Mouse (Mus musculus) liver, adult 2 months (tissue): ENCODE data around the gene Map4k1. TPM values are rescaled to one million over a fixed set of nuclear protein-coding genes. Genes with fewer than 3 reads are reported as not detected.
A peak's percentile ranks its signal among the peaks of the same experiment; 100 is the strongest.

Experiments
- DNase-seq: peaks from one replicate; pipeline ENCODE4 v3.0.0-alpha.2; 2011; ENCODE audit warnings: low read depth, low spot score; ENCODE audit errors: extremely low read depth
- H3K27ac ChIP-seq: fragments of 200-500 bp; replicated peaks from 2 replicates; pipeline ENCODE4 v1.5.1; 2012; ENCODE audit warnings: low read depth, mild to moderate bottlenecking, control low read depth, inconsistent platforms, low read length; ENCODE audit not compliant: insufficient read depth
- H3K27me3 ChIP-seq: fragments of 200-500 bp; 2 replicates; pipeline ENCODE4 v1.6.1; 2012; ENCODE audit warnings: mild to moderate bottlenecking, moderate library complexity, low read length, inconsistent platforms; ENCODE audit not compliant: control insufficient read depth, insufficient read depth
- H3K36me3 ChIP-seq: fragments of 200-500 bp; 2 replicates; pipeline ENCODE4 v1.6.1; 2012; ENCODE audit warnings: low read length, inconsistent platforms; ENCODE audit not compliant: control insufficient read depth, insufficient read depth
- H3K4me1 ChIP-seq: fragments of 200-500 bp; 2 replicates; pipeline ENCODE4 v1.6.1; 2011; ENCODE audit warnings: low read length; ENCODE audit not compliant: control insufficient read depth, insufficient read depth
- H3K4me3 ChIP-seq: fragments of 200-500 bp; 2 replicates; pipeline ENCODE4 v1.5.1; 2011; ENCODE audit warnings: low read depth, mild to moderate bottlenecking, control low read depth, low read length, moderate library complexity; ENCODE audit not compliant: insufficient read depth
- H3K79me2 ChIP-seq: fragments of 200-500 bp; 2 replicates; pipeline ENCODE4 v1.6.1; 2012; ENCODE audit warnings: inconsistent platforms, mild to moderate bottlenecking, low read length, moderate library complexity; ENCODE audit not compliant: control insufficient read depth, insufficient read depth
- H3K9ac ChIP-seq: fragments of 200-500 bp; 2 replicates; pipeline ENCODE4 v1.6.1; 2012; ENCODE audit warnings: low read depth, mild to moderate bottlenecking, control low read depth, inconsistent platforms, low read length
- CTCF ChIP-seq: fragments of 200-500 bp; IDR thresholded peaks from 2 replicates; pipeline ENCODE4 v1.5.1; 2011; ENCODE audit warnings: low read depth, low read length, control low read depth
- POLR2A ChIP-seq: fragments of 200-500 bp; IDR thresholded peaks from 2 replicates; pipeline ENCODE4 v1.6.1; 2011; ENCODE audit warnings: low read length, control low read depth; ENCODE audit not compliant: insufficient read depth; ENCODE audit errors: extremely low read depth
- WGBS: fragments of 180-500 bp; shearing (Covaris S2); methylation state at CpG from one replicate; pipeline ENCODE4 v1.1.7; 2018; 5-methylcytosine and 5-hydroxymethylcytosine counted together
- polyA plus RNA-seq: library from polyadenylated mRNA; depleted of rRNA; stranded (reverse); fragments of >200 nt; gene quantifications from 2 replicates; pipeline ENCODE4 v1.2.3, GENCODE M21; 2012
- total RNA-seq: library from RNA; depleted of rRNA; stranded (reverse); fragments of >200 nt; gene quantifications from 2 replicates; pipeline ENCODE4 v1.2.3, GENCODE M21; 2014

Map4k1 gene
- total and polyA plus RNA-seq, 2 experiments, result 0.18 to 1.5 TPM

DNA sequence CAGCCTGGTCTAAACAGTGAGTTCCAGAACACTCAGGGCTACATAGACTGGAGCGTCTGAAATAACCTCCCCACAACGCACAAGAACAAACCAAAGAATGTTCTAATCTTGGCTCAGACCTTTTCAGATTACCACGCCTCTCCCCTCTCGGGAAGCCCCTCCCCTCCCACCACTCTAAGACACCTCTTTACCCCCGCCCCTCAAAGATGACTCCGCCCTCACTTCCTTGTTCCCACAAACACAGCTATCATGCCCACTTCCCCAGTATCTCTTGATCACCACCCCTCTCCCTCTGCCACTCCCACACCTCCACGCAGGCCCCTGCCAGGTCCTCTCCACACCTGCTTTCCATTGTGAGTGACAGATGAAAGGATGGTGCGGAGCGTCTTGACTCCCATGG lies 26.9 kb downstream of the Map4k1 start:
- DNase-seq, result no peak
- Histone ChIP-seq H3K79me2 (no peaks in the 10 kb centered on the region), H3K9ac (no peak overlapping the region), H3K27ac (no peak overlapping the region), H3K4me3 (no peak overlapping the region), H3K36me3 (no peaks in the 10 kb centered on the region), H3K4me1 (no peaks in the 10 kb centered on the region), H3K27me3 (no peaks in the 10 kb centered on the region)
- TF ChIP-seq POLR2A (no peak), CTCF (no peak)
- WGBS, result 79% methylated on average over 9 of the region's 9 CpGs

GRCm38 (mm10) chr7:29014984-29015383 lies 33.1 kb downstream of the Map4k1 start:
- Histone ChIP-seq H3K36me3 (no peaks in the 10 kb centered on the region), H3K9ac (no peak overlapping the region), H3K27ac (no peak overlapping the region), H3K79me2 (no peaks in the 10 kb centered on the region), H3K4me1 (no peaks in the 10 kb centered on the region), H3K4me3 (no peak overlapping the region), H3K27me3 (peaks cover 12% of the 10 kb centered on the region)
- WGBS, result 90% methylated on average over 1 of the region's 1 CpGs
- TF ChIP-seq CTCF (peak; percentile 13; the same call in 1 of the 2 replicates), POLR2A (no peak)
- no peak for DNase-seq

DNA sequence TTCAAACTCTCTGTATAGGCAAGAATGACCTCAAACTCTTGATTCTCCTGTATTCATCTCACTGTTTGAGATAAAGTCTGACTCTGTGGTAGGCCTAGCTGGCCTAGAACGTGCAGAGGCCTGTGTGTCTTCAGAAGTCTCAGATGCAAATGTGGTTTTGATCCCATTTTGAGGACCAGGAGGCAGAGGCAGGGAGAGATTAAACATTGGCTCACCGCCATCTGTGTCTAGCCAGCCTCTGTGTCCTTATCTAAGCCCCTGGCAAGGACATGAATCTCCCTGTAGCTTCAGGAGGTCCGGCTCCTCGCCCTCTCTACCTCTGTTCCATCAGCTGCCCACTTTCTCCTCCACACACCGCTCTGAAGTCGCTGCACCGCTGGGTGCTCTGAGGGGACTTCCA lies 34.6 kb downstream of the Map4k1 start:
- H3K4me1 ChIP-seq, result no peaks in the 10 kb centered on the region
- 86% methylated on average over 7 of the region's 7 CpGs for WGBS
- H3K36me3 ChIP-seq, result no peaks in the 10 kb centered on the region
- H3K27me3 ChIP-seq, result peaks cover 15% of the 10 kb centered on the region
- no peak overlapping the region for H3K9ac ChIP-seq
- TF ChIP-seq CTCF (no peak), POLR2A (no peak)
- DNase-seq, result no peak
- H3K27ac ChIP-seq, result no peak overlapping the region
- no peaks in the 10 kb centered on the region for H3K79me2 ChIP-seq
- H3K4me3 ChIP-seq, result no peak overlapping the region

DNA sequence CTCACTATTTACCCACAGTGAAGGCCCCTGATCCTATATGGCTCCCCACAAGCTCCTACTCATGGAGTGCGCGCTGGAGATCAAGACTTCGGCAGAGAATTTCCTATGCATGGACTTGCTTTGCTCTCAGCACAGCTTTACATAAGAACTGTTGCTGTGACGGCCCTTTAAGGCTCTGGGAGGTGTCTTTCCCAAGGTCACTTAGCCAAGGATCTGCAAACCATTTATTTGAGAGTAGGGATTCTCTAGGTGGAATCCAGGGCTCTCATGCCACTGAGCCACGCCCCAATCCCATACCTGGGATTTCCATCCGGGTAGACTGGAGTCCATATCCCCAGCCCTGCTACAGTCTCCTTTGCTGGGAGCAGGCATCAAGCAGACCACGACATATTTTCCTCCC lies 35.4 kb downstream of the Map4k1 start:
- WGBS, result 85% methylated on average over 7 of the region's 7 CpGs
- H3K79me2 ChIP-seq, result no peaks in the 10 kb centered on the region
- H3K4me1 ChIP-seq, result no peaks in the 10 kb centered on the region
- no peak overlapping the region for H3K9ac ChIP-seq
- H3K4me3 ChIP-seq, result no peak overlapping the region
- TF ChIP-seq POLR2A, result no peak
- no peak for TF ChIP-seq CTCF
- DNase-seq, result no peak
- H3K36me3 ChIP-seq, result no peaks in the 10 kb centered on the region
- H3K27ac ChIP-seq, result no peak overlapping the region
- peaks cover 15% of the 10 kb centered on the region for H3K27me3 ChIP-seq

DNA sequence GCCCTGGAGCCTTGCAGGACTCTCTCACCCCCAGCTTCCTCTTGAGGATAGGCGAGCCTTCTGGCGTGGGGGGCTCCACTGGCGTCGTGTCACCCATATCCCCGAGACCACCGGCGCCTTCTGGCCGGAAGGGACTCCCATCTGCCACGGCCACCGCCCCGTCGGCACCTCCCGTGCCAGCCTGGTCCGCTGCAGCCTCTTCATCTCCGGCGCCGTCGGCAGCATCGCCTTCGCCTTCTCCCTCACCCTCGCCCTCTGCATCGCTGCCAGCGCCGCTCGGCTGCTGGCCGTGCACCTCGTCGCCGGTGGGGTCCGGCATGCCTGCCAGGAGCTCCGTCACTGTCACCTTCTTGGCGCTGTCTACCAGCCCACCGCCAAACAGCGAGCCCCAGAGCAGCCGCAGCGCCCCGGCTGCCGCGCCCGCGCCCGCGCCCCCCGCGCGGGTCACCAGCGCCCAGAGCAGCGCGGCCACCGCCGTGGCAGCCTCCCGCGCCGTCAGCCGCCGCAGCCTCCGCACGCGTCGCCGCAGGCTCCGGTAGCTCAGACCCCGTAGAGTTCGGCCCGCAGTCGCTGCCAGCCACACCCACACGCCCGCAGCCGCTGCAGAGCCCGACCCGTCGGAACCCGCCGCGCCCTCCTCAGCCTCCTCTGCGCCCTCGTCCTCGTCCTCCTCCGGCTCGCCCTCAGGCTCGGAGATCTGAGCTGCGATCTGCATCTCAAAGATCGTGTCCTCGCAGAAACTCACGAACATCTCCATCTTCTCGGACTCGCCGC lies 37.8 kb downstream of the Map4k1 start:
- no peaks in the 10 kb centered on the region for H3K4me1 ChIP-seq
- H3K36me3 ChIP-seq, result no peaks in the 10 kb centered on the region
- H3K9ac ChIP-seq, result no peak overlapping the region
- no peaks in the 10 kb centered on the region for H3K79me2 ChIP-seq
- H3K27me3 ChIP-seq, result peaks cover 15% of the 10 kb centered on the region
- TF ChIP-seq POLR2A, result no peak
- no peak for TF ChIP-seq CTCF
- no peak for DNase-seq
- no peak overlapping the region for H3K27ac ChIP-seq
- 6% methylated on average over 88 of the region's 88 CpGs for WGBS
- no peak overlapping the region; the same call in 1 of the 2 replicates for H3K4me3 ChIP-seq

DNA sequence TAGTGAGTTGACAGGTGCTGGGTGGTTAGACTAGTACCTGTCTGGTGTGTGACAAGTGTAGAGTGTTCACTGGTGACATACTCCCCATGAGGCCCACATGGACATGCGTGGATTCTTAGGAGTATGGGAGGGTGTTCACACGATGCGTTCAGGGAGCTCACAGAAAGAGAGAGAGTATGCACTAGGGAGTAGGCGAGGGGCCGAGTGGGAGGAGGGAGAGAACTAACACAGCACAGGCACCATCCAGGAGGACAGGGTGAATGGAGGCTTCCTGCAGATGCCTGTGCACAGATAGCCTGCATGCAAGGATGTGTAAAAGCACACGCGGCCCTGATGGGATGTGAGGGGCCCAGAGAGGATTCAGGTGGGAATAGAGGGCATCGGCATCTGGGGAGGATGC lies 40.6 kb downstream of the Map4k1 start:
- H3K79me2 ChIP-seq, result no peaks in the 10 kb centered on the region
- H3K9ac ChIP-seq, result no peak overlapping the region
- WGBS, result 90% methylated on average over 8 of the region's 8 CpGs
- H3K4me3 ChIP-seq, result no peak overlapping the region
- H3K36me3 ChIP-seq, result no peaks in the 10 kb centered on the region
- no peak for DNase-seq
- H3K4me1 ChIP-seq, result no peaks in the 10 kb centered on the region
- H3K27me3 ChIP-seq, result peaks cover 15% of the 10 kb centered on the region
- no peak for TF ChIP-seq CTCF
- TF ChIP-seq POLR2A, result no peak
- H3K27ac ChIP-seq, result no peak overlapping the region
